Mouse (Mus musculus) thymus, adult 2 months (tissue): ENCODE data around the gene Palm2.

Experiments
- CTCF ChIP-seq: fragments of 200-500 bp; IDR thresholded peaks from 2 replicates; pipeline ENCODE4 v1.5.1; 2012; ENCODE audit warnings: mild to moderate bottlenecking, control low read depth, low read length, moderate library complexity, borderline replicate concordance; ENCODE audit not compliant: control insufficient read depth, poor library complexity, insufficient read depth; ENCODE audit errors: extremely low read depth
- POLR2A ChIP-seq: fragments of 200-500 bp; IDR thresholded peaks from 2 replicates; pipeline ENCODE4 v1.6.1; 2012; ENCODE audit warnings: mild to moderate bottlenecking, low read length, control low read depth, moderate library complexity; ENCODE audit not compliant: control insufficient read depth, poor library complexity, insufficient read depth; ENCODE audit errors: extremely low read depth

GRCm38 (mm10) chr4:57723659-57724058, 289.6 kb downstream of the Palm2 start:
- TF ChIP-seq CTCF (no peak), POLR2A (no peak)
